ENCODE assay signal across 23 mouse cellular contexts in the genomic region with DNA sequence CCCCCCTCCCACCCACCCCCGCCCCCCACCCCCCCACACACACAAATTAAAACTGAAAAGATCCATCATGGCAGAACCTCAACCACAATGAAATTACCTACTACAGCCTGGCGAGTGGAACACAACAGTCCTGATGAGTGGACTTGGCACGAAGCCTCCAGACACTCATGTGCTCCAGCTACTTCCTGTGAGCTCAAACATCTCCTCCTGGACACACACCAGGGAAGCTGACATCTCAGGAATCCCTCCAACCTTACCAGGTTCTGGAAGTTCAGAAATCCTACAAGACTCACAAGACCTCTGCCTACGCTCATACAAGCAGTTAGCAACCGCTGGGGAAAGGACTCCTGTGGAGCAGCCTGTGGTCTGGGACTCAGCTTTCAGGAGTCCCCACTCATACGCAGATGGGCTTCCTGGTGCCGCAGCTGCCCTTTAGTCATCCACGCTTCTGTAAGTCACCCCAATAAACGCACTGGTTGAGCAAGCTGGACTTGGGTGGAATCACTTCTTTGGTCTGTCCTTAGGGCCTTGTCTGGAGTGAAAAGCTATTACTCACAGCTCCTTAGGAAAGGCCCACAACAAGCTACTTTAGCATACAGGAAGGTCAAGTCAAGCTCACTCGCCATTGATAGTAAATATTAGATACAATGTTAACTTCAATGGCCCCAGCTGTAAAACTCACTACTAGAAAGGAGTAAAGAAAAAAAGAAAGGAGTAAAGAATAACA. TPM values are rescaled to one million over a fixed set of nuclear protein-coding genes. Genes with fewer than 3 reads are reported as not detected.
DNase-seq lines count a peak whose midpoint lies in the region; ATAC-seq and TF ChIP-seq lines count a peak whose summit lies in the region.
"Had no signal": no experiment of that assay in that cellular context is flagged by ENCODE, and none has a peak within 500 bp of the region (broad histone marks: within the 10 kb centered on the region; RNA-seq: fewer than 3 reads in every experiment).

No protein-coding gene starts in this region.

- no peak for TF ChIP-seq EP300 in stomach, postnatal 0 days (optimal IDR thresholded peaks at IDR 0.05)

- no peak overlapping the region for H3K4me3 ChIP-seq in lung, embryonic 14.5 days (ENCODE audit: low read depth, low read length)
- H3K4me3 ChIP-seq in stomach, postnatal 0 days (ENCODE audit: low read depth, low read length), result no peak overlapping the region
- H3K4me3 ChIP-seq: erythroblast, embryonic 14.5 days; forebrain, embryonic 15.5 days; heart, embryonic 15.5 days; hindbrain, embryonic 15.5 days; stomach, embryonic 15.5 days had no signal

- TF ChIP-seq CTCF in Patski (IDR thresholded peaks at IDR 0.05), result no peak
- no peak for TF ChIP-seq CTCF in lung, embryonic 14.5 days (IDR thresholded peaks at IDR 0.05; ENCODE audit: low read depth)
- TF ChIP-seq CTCF in stomach, postnatal 0 days (IDR thresholded peaks at IDR 0.05; ENCODE audit: low read depth), result no peak

- no peaks in the 10 kb centered on the region for H3K36me3 ChIP-seq in lung, embryonic 14.5 days (ENCODE audit: insufficient read depth)
- H3K36me3 ChIP-seq in stomach, postnatal 0 days (ENCODE audit: control insufficient read depth, insufficient read depth, low read length), result no peaks in the 10 kb centered on the region
- H3K36me3 ChIP-seq: forebrain, embryonic 15.5 days; heart, embryonic 15.5 days; hindbrain, embryonic 15.5 days; stomach, embryonic 15.5 days had no signal

- H3K4me1 ChIP-seq in lung, embryonic 14.5 days (ENCODE audit: insufficient read depth), result no peaks in the 10 kb centered on the region
- no peaks in the 10 kb centered on the region for H3K4me1 ChIP-seq in stomach, postnatal 0 days (replicated peaks; ENCODE audit: control insufficient read depth, insufficient read depth)
- H3K4me1 ChIP-seq: hindbrain, embryonic 15.5 days; stomach, embryonic 15.5 days had no signal

- intact Hi-C loops in left cerebral cortex, postnatal 36 days (cut with DNase I), result no loop called here

- peak; percentile 56 for ATAC-seq in Patski
- ATAC-seq in lung, embryonic 14.5 days (ENCODE audit: insufficient read depth), result no peak
- ATAC-seq in stomach, postnatal 0 days (ENCODE audit: low FRiP score, low TSS enrichment), result peak; percentile 72; the same call in 1 of the 2 replicates
- ATAC-seq: CD4-positive, CD25-positive, alpha-beta regulatory T cell, adult 4 months; forebrain, embryonic 15.5 days; intestine, postnatal 0 days; midbrain, embryonic 16.5 days had no signal

- in situ Hi-C loops in Patski (cut with MboI; ENCODE audit: low pct_unique_long_range_greater_than_20kb), result no loop called here

- no peaks in the 10 kb centered on the region for H3K27me3 ChIP-seq in Patski
- H3K27me3 ChIP-seq in lung, embryonic 14.5 days (ENCODE audit: insufficient read depth, low read length), result no peaks in the 10 kb centered on the region
- H3K27me3 ChIP-seq in stomach, postnatal 0 days (ENCODE audit: control insufficient read depth, insufficient read depth, low read length), result no peaks in the 10 kb centered on the region
- H3K27me3 ChIP-seq: forebrain, embryonic 15.5 days; heart, embryonic 15.5 days; hindbrain, embryonic 15.5 days; stomach, embryonic 15.5 days had no signal

- H3K9ac ChIP-seq in lung, embryonic 14.5 days, result no peak overlapping the region
- no peak overlapping the region for H3K9ac ChIP-seq in stomach, postnatal 0 days (ENCODE audit: low read length)
- H3K9ac ChIP-seq: forebrain, embryonic 15.5 days; heart, embryonic 15.5 days; hindbrain, embryonic 15.5 days; stomach, embryonic 15.5 days had no signal

- DNase-seq in kidney, postnatal 10 days, result peak; percentile 37
- DNase-seq in kidney, adult 18-20 months, result no peak
- no peak for DNase-seq in Patski (ENCODE audit: low read depth, low spot score)
- DNase-seq in lung, embryonic 14.5 days, result peak; percentile 45
- no peak for DNase-seq in stomach, postnatal 0 days (ENCODE audit: low spot score)
- DNase-seq in left cerebral cortex, postnatal 36 days (ENCODE audit: low spot score in 2 of 2), result no peak
- DNase-seq in left cerebral cortex, adult 11 months (ENCODE audit: low spot score), result no peak
- DNase-seq: adrenal gland, postnatal 14 days; gastrocnemius, postnatal 25 days; heart, postnatal 4 days; layer of hippocampus, postnatal 36 days; left cerebral cortex, postnatal 4 days; liver; right cerebral cortex, postnatal 14 days; spleen, adult 18-20 months had no signal

- no peak overlapping the region for H3K27ac ChIP-seq in lung, embryonic 14.5 days (ENCODE audit: low read depth)
- no peak overlapping the region for H3K27ac ChIP-seq in stomach, postnatal 0 days (replicated peaks)
- H3K27ac ChIP-seq: forebrain, embryonic 15.5 days; heart, embryonic 15.5 days; hindbrain, embryonic 15.5 days; stomach, embryonic 15.5 days had no signal

- 76% methylated on average over 10 of the region's 10 CpGs for WGBS in lung, embryonic 14.5 days
- WGBS in stomach, postnatal 0 days, result 77% methylated on average over 10 of the region's 10 CpGs

- POLR2A ChIA-PET in Patski (lab: Charles Lee), result no interaction called here

- CTCF ChIA-PET in Patski (lab: Charles Lee), result interaction anchor here (0.9 to 2.5 kb wide), 7 partner anchors 9 to 35 kb away, joined by 3 to 8 read pairs (median 5); no protein-coding TSS in a partner anchor

- no peak overlapping the region for H3K4me2 ChIP-seq in lung, embryonic 14.5 days
- H3K4me2 ChIP-seq in stomach, postnatal 0 days (replicated peaks; ENCODE audit: low read depth), result no peak overlapping the region
- H3K4me2 ChIP-seq: forebrain, embryonic 15.5 days; heart, embryonic 15.5 days; hindbrain, embryonic 15.5 days; stomach, embryonic 15.5 days had no signal

- no peaks in the 10 kb centered on the region for H3K9me3 ChIP-seq in lung, embryonic 14.5 days (ENCODE audit: low read depth, low read length)
- no peaks in the 10 kb centered on the region for H3K9me3 ChIP-seq in stomach, postnatal 0 days (ENCODE audit: control insufficient read depth, low read length)
- H3K9me3 ChIP-seq: forebrain, embryonic 15.5 days; heart, embryonic 15.5 days; hindbrain, embryonic 15.5 days; stomach, embryonic 15.5 days had no signal

RNA-seq across cellular contexts. Expression of a gene that starts 15.6 kb away (rescaled TPM):
- polyA plus RNA-seq in Patski (2021), result 16.9 TPM
- 5.8 and 6.4 TPM in 2 replicates for polyA plus RNA-seq in lung, embryonic 14.5 days (2014; fragmentation: Nextera tagmentation; extraction: Ambion mirVana)
- 2.5 and 2.6 TPM in 2 replicates for polyA plus RNA-seq in stomach, postnatal 0 days (2015; fragmentation: Nextera tagmentation; extraction: Ambion mirVana)
- total RNA-seq in left cerebral cortex, postnatal 36 days (2021), result 10 to 100 TPM; 17.7 to 19.7 TPM

RNA-seq across cellular contexts. Expression of a gene that starts 39.2 kb away (rescaled TPM):
- polyA plus RNA-seq in Patski (2021), result 138 TPM
- 185 TPM in 2 replicates for polyA plus RNA-seq in lung, embryonic 14.5 days (2014; fragmentation: Nextera tagmentation; extraction: Ambion mirVana)
- polyA plus RNA-seq in stomach, postnatal 0 days (2015; fragmentation: Nextera tagmentation; extraction: Ambion mirVana), result 38.3 and 39.0 TPM in 2 replicates
- 10 to 100 TPM; 55.1 to 72.5 TPM for total RNA-seq in left cerebral cortex, postnatal 36 days (2021)

Comparison
In these comparisons a context has a peak if more than half of its experiments do, and no peak if none do; other contexts are left out.
1. DNase-seq: peak in kidney, postnatal 10 days (single experiment) and lung, embryonic 14.5 days (single experiment); none in kidney, adult 18-20 months (single experiment), Patski (single experiment), stomach, postnatal 0 days (single experiment), left cerebral cortex, postnatal 36 days (0 of 2) and left cerebral cortex, adult 11 months (single experiment).